Mouse (Mus musculus) midbrain, embryonic 14.5 days (tissue): ENCODE data around the gene Psmb5. TPM values are rescaled to one million over a fixed set of nuclear protein-coding genes. Genes with fewer than 3 reads are reported as not detected.

ENCODE experiments used
- ATAC-seq: fragments of 200-750 bp; cut with Nextera tagmentation; 2 replicates; pipeline ENCODE4 v1.8.0; 2017; ENCODE audit warnings: moderate number of reproducible peaks, moderate library complexity; ENCODE audit not compliant: low FRiP score, low TSS enrichment
- DNase-seq: peaks from one replicate; pipeline ENCODE4 v3.0.0-alpha.2; 2015
- H3K27ac ChIP-seq: fragments of 300-500 bp; sonication (generic); replicated peaks from 2 replicates; pipeline ENCODE4 v1.5.1; 2014; ENCODE audit warnings: mild to moderate bottlenecking, low read depth, low read length, moderate library complexity
- H3K27me3 ChIP-seq: fragments of 300-500 bp; sonication (generic); 2 replicates; pipeline ENCODE4 v1.6.1; 2014; ENCODE audit warnings: low read length, control low read depth, mixed read lengths; ENCODE audit not compliant: control insufficient read depth, insufficient read depth
- H3K36me3 ChIP-seq: fragments of 300-500 bp; sonication (generic); 2 replicates; pipeline ENCODE4 v1.6.1; 2014; ENCODE audit warnings: low read length, control low read depth; ENCODE audit not compliant: control insufficient read depth, insufficient read depth
- H3K4me1 ChIP-seq: fragments of 300-500 bp; sonication (generic); 2 replicates; pipeline ENCODE4 v1.6.1; 2014; ENCODE audit warnings: mild to moderate bottlenecking, antibody characterized with exemption, low read length, control low read depth; ENCODE audit not compliant: control insufficient read depth, insufficient read depth
- H3K4me2 ChIP-seq: fragments of 300-500 bp; sonication (generic); 2 replicates; pipeline ENCODE4 v1.6.1; 2014; ENCODE audit warnings: mild to moderate bottlenecking, low read length, moderate library complexity
- H3K4me3 ChIP-seq: fragments of 300-500 bp; sonication (generic); replicated peaks from 2 replicates; pipeline ENCODE4 v1.5.1; 2014; ENCODE audit warnings: low read depth, low read length
- H3K9ac ChIP-seq: fragments of 300-500 bp; sonication (generic); replicated peaks from 2 replicates; pipeline ENCODE4 v1.6.1; 2014; ENCODE audit warnings: mild to moderate bottlenecking, low read length, moderate library complexity
- H3K9me3 ChIP-seq: fragments of 300-500 bp; sonication (generic); 2 replicates; pipeline ENCODE4 v1.6.1; 2016; ENCODE audit warnings: low read length, control low read depth, mixed read lengths; ENCODE audit not compliant: control insufficient read depth
- WGBS: fragments of 180-500 bp; shearing (Covaris S2); extraction: QIAGEN DNeasy Blood & Tissue Kit; methylation state at CpG from one replicate; pipeline ENCODE4 v1.1.7; 2014; 5-methylcytosine and 5-hydroxymethylcytosine counted together
- polyA plus RNA-seq: library from polyadenylated mRNA; unstranded; fragments of >200 nt; fragmentation: Nextera tagmentation; extraction: Ambion mirVana; gene quantifications from 2 replicates; pipeline ENCODE4 v1.2.1, GENCODE M21; 2014

Psmb5 gene
- polyA plus RNA-seq, 1 experiment from 2014 or later, result 409 TPM

- Histone ChIP-seq H3K36me3 (peaks cover 17% of the 10 kb centered on the region; the same call in 1 of the 2 replicates), H3K4me1 (no peaks in the 10 kb centered on the region), H3K9ac (no peak overlapping the region), H3K4me2 (no peak overlapping the region), H3K9me3 (no peaks in the 10 kb centered on the region), H3K27ac (no peak overlapping the region), H3K27me3 (no peaks in the 10 kb centered on the region), H3K4me3 (no peak overlapping the region)
- DNase-seq (no peak), ATAC-seq (no peak)
- WGBS, result 89% methylated on average over 3 of the region's 3 CpGs
Observed at GRCm38 (mm10) chr14:54594055-54594454, 23.8 kb downstream of the Psmb5 start.

- ATAC-seq, result no peak
- 77% methylated on average over 10 of the region's 10 CpGs for WGBS
Observed at GRCm38 (mm10) chr14:54592319-54592934, 25.4 kb downstream of the Psmb5 start.

GRCm38 (mm10) chr14:54591056-54591455 lies 26.8 kb downstream of the Psmb5 start:
- ATAC-seq, result no peak
- no peak overlapping the region for H3K4me3 ChIP-seq
- no peak for DNase-seq
- H3K27me3 ChIP-seq, result no peaks in the 10 kb centered on the region
- no peaks in the 10 kb centered on the region for H3K4me1 ChIP-seq
- H3K36me3 ChIP-seq, result peaks cover 17% of the 10 kb centered on the region; the same call in 1 of the 2 replicates
- H3K9ac ChIP-seq, result no peak overlapping the region
- no peaks in the 10 kb centered on the region for H3K9me3 ChIP-seq
- no peak overlapping the region for H3K4me2 ChIP-seq
- WGBS, result 93% methylated on average over 16 of the region's 16 CpGs
- no peak overlapping the region for H3K27ac ChIP-seq

More at GRCm38 (mm10) chr14:54592319-54592934, 25.4 kb downstream of the Psmb5 start:
- H3K27me3 ChIP-seq, result no peaks in the 10 kb centered on the region
- H3K9me3 ChIP-seq, result no peaks in the 10 kb centered on the region
- H3K4me1 ChIP-seq, result no peaks in the 10 kb centered on the region
- H3K4me2 ChIP-seq, result no peak overlapping the region
- DNase-seq, result no peak
- H3K4me3 ChIP-seq, result no peak overlapping the region
- H3K36me3 ChIP-seq, result peaks cover 17% of the 10 kb centered on the region; the same call in 1 of the 2 replicates
- peak overlapping the region; percentile 41; the same call in 1 of the 2 replicates for H3K27ac ChIP-seq
- H3K9ac ChIP-seq, result no peak overlapping the region

GRCm38 (mm10) chr14:54583681-54584338 lies 34.0 kb downstream of the Psmb5 start:
- Histone ChIP-seq H3K4me2 (no peak overlapping the region), H3K9me3 (no peaks in the 10 kb centered on the region), H3K36me3 (peaks cover 17% of the 10 kb centered on the region), H3K27ac (no peak overlapping the region), H3K4me3 (no peak overlapping the region), H3K4me1 (no peaks in the 10 kb centered on the region), H3K27me3 (no peaks in the 10 kb centered on the region), H3K9ac (no peak overlapping the region)
- 46% methylated on average over 7 of the region's 7 CpGs for WGBS
- ATAC-seq (peak; percentile 27; the same call in 1 of the 2 replicates), DNase-seq (peak; percentile 81)

GRCm38 (mm10) chr14:54582536-54582935 lies 35.3 kb downstream of the Psmb5 start:
- Histone ChIP-seq H3K36me3 (peaks cover 17% of the 10 kb centered on the region), H3K27ac (no peak overlapping the region), H3K27me3 (0 out of 2 replicates have a peak, but pooled peaks cover under 1% of the 10 kb centered on the region), H3K9me3 (no peaks in the 10 kb centered on the region), H3K4me1 (peaks cover 3% of the 10 kb centered on the region; the same call in 1 of the 2 replicates), H3K4me2 (no peak overlapping the region), H3K4me3 (no peak overlapping the region), H3K9ac (no peak overlapping the region)
- no peak for ATAC-seq
- 90% methylated on average over 9 of the region's 9 CpGs for WGBS
- DNase-seq, result no peak

GRCm38 (mm10) chr14:54579638-54580037 lies 38.2 kb downstream of the Psmb5 start:
- DNase-seq (no peak), ATAC-seq (no peak)
- Histone ChIP-seq H3K36me3 (peaks cover 6% of the 10 kb centered on the region), H3K4me3 (no peak overlapping the region), H3K9me3 (no peaks in the 10 kb centered on the region), H3K27me3 (peaks cover 14% of the 10 kb centered on the region), H3K9ac (no peak overlapping the region), H3K4me2 (no peak overlapping the region), H3K4me1 (peaks cover 15% of the 10 kb centered on the region; the same call in 1 of the 2 replicates), H3K27ac (no peak overlapping the region)
- WGBS, result 93% methylated on average over 7 of the region's 7 CpGs

GRCm38 (mm10) chr14:54578063-54578462 lies 39.8 kb downstream of the Psmb5 start:
- WGBS, result under 1% methylated on average over 10 of the region's 10 CpGs
- H3K27me3 ChIP-seq, result peaks cover 23% of the 10 kb centered on the region

GRCm38 (mm10) chr14:54577089-54577982 lies 40.5 kb downstream of the Psmb5 start, which contains the start of gene Ajuba:
Gene Ajuba, minus strand, starts transcription at chr14:54577558.
- peaks cover 29% of the 10 kb centered on the region for H3K4me1 ChIP-seq
- peak within 1 kb of the TSS; percentile 51 for H3K4me3 ChIP-seq
- DNase-seq (peak; percentile 90), ATAC-seq (peak; percentile 65)
- under 1% methylated on average over 66 of the region's 66 CpGs for WGBS
- H3K36me3 ChIP-seq, result no peaks in the 10 kb centered on the region
- H3K9me3 ChIP-seq, result no peaks in the 10 kb centered on the region
- H3K9ac ChIP-seq, result peak within 1 kb of the TSS; percentile 67
- H3K27me3 ChIP-seq, result peaks cover 23% of the 10 kb centered on the region
- H3K27ac ChIP-seq, result peak within 1 kb of the TSS; percentile 73
- peak within 1 kb of the TSS; percentile 64 for H3K4me2 ChIP-seq

More at GRCm38 (mm10) chr14:54578063-54578462, 39.8 kb downstream of the Psmb5 start:
- ATAC-seq (no peak), DNase-seq (peak; percentile 73)
- Histone ChIP-seq H3K4me3 (peak overlapping the region; percentile 51), H3K36me3 (no peaks in the 10 kb centered on the region), H3K4me2 (peak overlapping the region; percentile 64), H3K9me3 (no peaks in the 10 kb centered on the region), H3K9ac (peak overlapping the region; percentile 67; the same call in 1 of the 2 replicates), H3K4me1 (peaks cover 22% of the 10 kb centered on the region), H3K27ac (peak overlapping the region; percentile 73)
